Mouse (Mus musculus) midbrain, embryonic 13.5 days (tissue): ENCODE results near the gene Gm49486. TPM values are rescaled to one million over a fixed set of nuclear protein-coding genes. Genes with fewer than 3 reads are reported as not detected.

Experiments
- ATAC-seq: fragments of 200-750 bp; cut with Nextera tagmentation; 2 replicates; pipeline ENCODE4 v1.8.0; 2017; ENCODE audit warnings: mild to moderate bottlenecking, moderate TSS enrichment, moderate library complexity
- H3K27ac ChIP-seq: fragments of 300-500 bp; sonication (generic); 2 replicates; pipeline ENCODE4 v1.5.1; 2015; ENCODE audit warnings: inconsistent platforms, mild to moderate bottlenecking, moderate library complexity
- H3K27me3 ChIP-seq: fragments of 300-500 bp; sonication (generic); 2 replicates; pipeline ENCODE4 v1.6.1; 2015; ENCODE audit warnings: mild to moderate bottlenecking, inconsistent platforms
- H3K36me3 ChIP-seq: fragments of 300-500 bp; sonication (generic); 2 replicates; pipeline ENCODE4 v1.6.1; 2015; ENCODE audit warnings: mild to moderate bottlenecking, inconsistent platforms
- H3K4me1 ChIP-seq: fragments of 300-500 bp; sonication (generic); replicated peaks from 2 replicates; pipeline ENCODE4 v1.6.1; 2015; ENCODE audit warnings: inconsistent platforms
- H3K4me2 ChIP-seq: fragments of 300-500 bp; sonication (generic); replicated peaks from 2 replicates; pipeline ENCODE4 v1.6.1; 2015; ENCODE audit warnings: moderate library complexity, mild to moderate bottlenecking, inconsistent platforms
- H3K4me3 ChIP-seq: fragments of 300-500 bp; sonication (generic); replicated peaks from 2 replicates; pipeline ENCODE4 v1.5.1; 2015; ENCODE audit warnings: mild to moderate bottlenecking, inconsistent platforms
- H3K9ac ChIP-seq: fragments of 300-500 bp; sonication (generic); replicated peaks from 2 replicates; pipeline ENCODE4 v1.6.1; 2015; ENCODE audit warnings: mild to moderate bottlenecking, inconsistent platforms
- H3K9me3 ChIP-seq: fragments of 300-500 bp; sonication (generic); 2 replicates; pipeline ENCODE4 v1.6.1; 2016; ENCODE audit warnings: mild to moderate bottlenecking, inconsistent platforms
- WGBS: fragments of 180-500 bp; shearing (Covaris S2); methylation state at CpG from one replicate; pipeline ENCODE4 v1.1.7; 2015; 5-methylcytosine and 5-hydroxymethylcytosine counted together
- polyA plus RNA-seq: library from polyadenylated mRNA; unstranded; fragments of >200 nt; fragmentation: Nextera tagmentation; extraction: Ambion mirVana; gene quantifications from 2 replicates; pipeline ENCODE4 v1.2.1, GENCODE M21; 2015

Gene Gm49486
- polyA plus RNA-seq, 1 experiment from 2014 or later, result 1.0 TPM

GRCm38 (mm10) chr15:79303725-79304124 is 74.5 kb downstream of the Gm49486 start:
- H3K4me1 ChIP-seq, result no peaks in the 10 kb centered on the region
- no peak overlapping the region for H3K9ac ChIP-seq
- no peak overlapping the region for H3K4me3 ChIP-seq
- no peak for ATAC-seq
- H3K27ac ChIP-seq, result no peak overlapping the region
- no peaks in the 10 kb centered on the region for H3K9me3 ChIP-seq
- no peak overlapping the region for H3K4me2 ChIP-seq
- no peaks in the 10 kb centered on the region for H3K27me3 ChIP-seq
- peaks cover 49% of the 10 kb centered on the region for H3K36me3 ChIP-seq
- WGBS, result 90% methylated on average over 8 of the region's 8 CpGs

- no peaks in the 10 kb centered on the region for H3K4me1 ChIP-seq
- H3K4me3 ChIP-seq, result no peak overlapping the region
- no peak overlapping the region for H3K27ac ChIP-seq
- no peak overlapping the region for H3K4me2 ChIP-seq
- ATAC-seq, result no peak
- H3K36me3 ChIP-seq, result peaks cover 50% of the 10 kb centered on the region
- WGBS, result 68% methylated on average over 3 of the region's 5 CpGs
- H3K27me3 ChIP-seq, result no peaks in the 10 kb centered on the region
- H3K9ac ChIP-seq, result no peak overlapping the region
- no peaks in the 10 kb centered on the region for H3K9me3 ChIP-seq
These were observed 75.6 kb downstream of the Gm49486 start for GRCm38 (mm10) chr15:79304832-79305231.

GRCm38 (mm10) chr15:79306043-79306637 is 76.9 kb downstream of the Gm49486 start:
- peaks cover 50% of the 10 kb centered on the region for H3K36me3 ChIP-seq
- H3K9me3 ChIP-seq, result no peaks in the 10 kb centered on the region
- H3K27me3 ChIP-seq, result no peaks in the 10 kb centered on the region
- H3K4me3 ChIP-seq, result no peak overlapping the region
- H3K4me2 ChIP-seq, result no peak overlapping the region
- no peak for ATAC-seq
- H3K9ac ChIP-seq, result no peak overlapping the region
- H3K4me1 ChIP-seq, result no peaks in the 10 kb centered on the region
- H3K27ac ChIP-seq, result no peak overlapping the region
- WGBS, result 75% methylated on average over 23 of the region's 23 CpGs

Other genes starting within 250 kb of the Gm49486 start
- 329 and 351 TPM in 2 replicates for gene H1f0, start 200.9 kb upstream of the Gm49486 start, polyA plus RNA-seq
- not detected in 2 replicates for gene Galr3, start 187.5 kb upstream of the Gm49486 start, polyA plus RNA-seq
- gene Ankrd54, start 166.5 kb upstream of the Gm49486 start, polyA plus RNA-seq, result 52.6 and 56.4 TPM in 2 replicates
- 180 and 186 TPM in 2 replicates for gene Eif3l, start 154.2 kb upstream of the Gm49486 start, polyA plus RNA-seq
- 8.6 and 9.5 TPM in 2 replicates for gene Micall1, start 120.5 kb upstream of the Gm49486 start, polyA plus RNA-seq
- gene Polr2f, start 88.4 kb upstream of the Gm49486 start, polyA plus RNA-seq, result 295 and 296 TPM in 2 replicates
- 14.0 and 16.6 TPM in 2 replicates for gene 1700088E04Rik, start 88.1 kb upstream of the Gm49486 start, polyA plus RNA-seq
- 0.58 and 0.67 TPM in 2 replicates for gene Sox10, start 64.2 kb upstream of the Gm49486 start, polyA plus RNA-seq
- 82.2 and 86.8 TPM in 2 replicates for gene Pick1, start 218 bp upstream of the Gm49486 start, polyA plus RNA-seq
- gene Slc16a8, start 25.4 kb downstream of the Gm49486 start, polyA plus RNA-seq, result 0.22 and 0.23 TPM in 2 replicates
- gene Baiap2l2, start 56.1 kb downstream of the Gm49486 start, polyA plus RNA-seq, result 0.72 and 1.4 TPM in 2 replicates
- 37.5 and 43.3 TPM in 2 replicates for gene Pla2g6, start 99.0 kb downstream of the Gm49486 start, polyA plus RNA-seq
- 0.76 and 0.79 TPM in 2 replicates for gene Maff, start 117.2 kb downstream of the Gm49486 start, polyA plus RNA-seq
- 32.8 and 35.0 TPM in 2 replicates for gene Tmem184b, start 174.2 kb downstream of the Gm49486 start, polyA plus RNA-seq
- 233 and 269 TPM in 2 replicates for gene Csnk1e, start 226.2 kb downstream of the Gm49486 start, polyA plus RNA-seq